Mouse (Mus musculus) cerebellum, adult 2 months (tissue): ENCODE results near the gene Rnf19b. TPM values are rescaled to one million over a fixed set of nuclear protein-coding genes. Genes with fewer than 3 reads are reported as not detected.

Source experiments
- DNase-seq, 2 experiments: peaks; one replicate each; pipeline ENCODE4 v3.0.0; 2021
- H3K27ac ChIP-seq: fragments of 200-500 bp; 2 replicates; pipeline ENCODE4 v1.5.1; 2012; ENCODE audit warnings: low read length, control low read depth, inconsistent platforms; ENCODE audit not compliant: insufficient read depth
- H3K27me3 ChIP-seq: fragments of 200-500 bp; 2 replicates; pipeline ENCODE4 v1.6.1; 2012; ENCODE audit warnings: inconsistent platforms, mild to moderate bottlenecking, low read length, moderate library complexity; ENCODE audit not compliant: control insufficient read depth, insufficient read depth
- H3K4me1 ChIP-seq: fragments of 200-500 bp; 2 replicates; pipeline ENCODE4 v1.6.1; 2011; ENCODE audit warnings: low read length; ENCODE audit not compliant: control insufficient read depth, insufficient read depth
- H3K4me3 ChIP-seq: fragments of 200-500 bp; replicated peaks from 2 replicates; pipeline ENCODE3; 2011; ENCODE audit warnings: mild to moderate bottlenecking, low read depth, low read length, control low read depth; ENCODE audit not compliant: insufficient read depth
- CTCF ChIP-seq: fragments of 200-500 bp; IDR thresholded peaks from 2 replicates; pipeline ENCODE4 v1.5.1; 2011; ENCODE audit warnings: low read depth, mild to moderate bottlenecking, control low read depth, low read length, moderate library complexity, borderline replicate concordance; ENCODE audit not compliant: insufficient read depth
- POLR2A ChIP-seq: fragments of 200-500 bp; IDR thresholded peaks from 2 replicates; pipeline ENCODE4 v1.6.1; 2011; ENCODE audit warnings: low read length, control low read depth, borderline replicate concordance; ENCODE audit not compliant: insufficient read depth
- WGBS: fragments of 180-500 bp; shearing (Covaris S2); methylation state at CpG from one replicate; pipeline ENCODE4 v1.1.7; 2018; 5-methylcytosine and 5-hydroxymethylcytosine counted together
- polyA plus RNA-seq: library from polyadenylated mRNA; depleted of rRNA; stranded (reverse); fragments of >200 nt; gene quantifications from 2 replicates; pipeline ENCODE4 v1.2.3, GENCODE M21; 2012

Gene Rnf19b
- polyA plus RNA-seq, 1 experiment: 137 TPM

- WGBS: 4% methylated on average over 44 of the region's 44 CpGs
- DNase-seq: peak; percentile 97
- Histone ChIP-seq H3K27me3 (no peaks in the 10 kb centered on the region), H3K27ac (peak overlapping the region; percentile 75), H3K4me1 (peaks cover 8% of the 10 kb centered on the region), H3K4me3 (peak overlapping the region; percentile 79)
- TF ChIP-seq POLR2A (peak; percentile 91), CTCF (no peak)
Measured at GRCm38 (mm10) chr4:129057533-129058206, 401 bp upstream of the Rnf19b start.

GRCm38 (mm10) chr4:129059125-129059551 is 1.1 kb downstream of the Rnf19b start:
- TF ChIP-seq CTCF: no peak
- Histone ChIP-seq H3K27me3 (no peaks in the 10 kb centered on the region), H3K4me1 (peaks cover 11% of the 10 kb centered on the region), H3K27ac (no peak overlapping the region), H3K4me3 (peak overlapping the region; percentile 79)
- under 1% methylated on average over 13 of the region's 13 CpGs for WGBS
- DNase-seq: no peak

GRCm38 (mm10) chr4:129059922-129060321 is 1.9 kb downstream of the Rnf19b start:
- TF ChIP-seq POLR2A (no peak), CTCF (no peak)
- Histone ChIP-seq H3K27me3 (no peaks in the 10 kb centered on the region), H3K4me1 (peaks cover 11% of the 10 kb centered on the region), H3K27ac (no peak overlapping the region), H3K4me3 (peak overlapping the region; percentile 79)
- no peak for DNase-seq
- WGBS: 20% methylated on average over 4 of the region's 4 CpGs

GRCm38 (mm10) chr4:129061486-129061885 is 3.4 kb downstream of the Rnf19b start:
- 26% methylated on average over 1 of the region's 1 CpGs for WGBS
- Histone ChIP-seq H3K27me3 (no peaks in the 10 kb centered on the region), H3K4me1 (peaks cover 11% of the 10 kb centered on the region), H3K27ac (0 out of 2 replicates have a peak overlapping the region, but pooled peaks have one; percentile 5), H3K4me3 (peak overlapping the region; percentile 4)
- DNase-seq: peak in 1 of 2 experiments; percentile 45
- TF ChIP-seq CTCF (no peak), POLR2A (no peak)

GRCm38 (mm10) chr4:129062281-129063075 is 4.4 kb downstream of the Rnf19b start:
- Histone ChIP-seq H3K27ac (no peak overlapping the region), H3K4me1 (peaks cover 11% of the 10 kb centered on the region), H3K4me3 (no peak overlapping the region), H3K27me3 (no peaks in the 10 kb centered on the region)
- peak; percentile 51 to 67 for DNase-seq
- 35% methylated on average over 3 of the region's 3 CpGs for WGBS
- TF ChIP-seq POLR2A (no peak), CTCF (peak; percentile 27; the same call in 1 of the 2 replicates)

GRCm38 (mm10) chr4:129065688-129066236 is 7.7 kb downstream of the Rnf19b start:
- DNase-seq: no peak
- TF ChIP-seq POLR2A (no peak), CTCF (no peak)
- no peak overlapping the region for H3K4me3 ChIP-seq
- H3K27me3 ChIP-seq: no peaks in the 10 kb centered on the region
- no peak overlapping the region for H3K27ac ChIP-seq
- peaks cover 11% of the 10 kb centered on the region for H3K4me1 ChIP-seq

GRCm38 (mm10) chr4:129067638-129068415 is 9.8 kb downstream of the Rnf19b start:
- WGBS: 72% methylated on average over 5 of the region's 5 CpGs
- no peak for TF ChIP-seq POLR2A
- TF ChIP-seq CTCF: no peak
- no peak for DNase-seq
- no peak overlapping the region for H3K4me3 ChIP-seq
- H3K4me1 ChIP-seq: peaks cover 4% of the 10 kb centered on the region; the same call in 1 of the 2 replicates
- H3K27ac ChIP-seq: no peak overlapping the region
- no peaks in the 10 kb centered on the region for H3K27me3 ChIP-seq

GRCm38 (mm10) chr4:129068848-129069247 is 10.8 kb downstream of the Rnf19b start:
- Histone ChIP-seq H3K4me1 (peaks cover 2% of the 10 kb centered on the region; the same call in 1 of the 2 replicates), H3K27ac (no peak overlapping the region), H3K27me3 (no peaks in the 10 kb centered on the region), H3K4me3 (no peak overlapping the region)
- no peak for DNase-seq
- WGBS: 97% methylated on average over 4 of the region's 4 CpGs
- no peak for TF ChIP-seq CTCF
- no peak for TF ChIP-seq POLR2A
